Mouse (Mus musculus): ENCODE results near the gene Calhm2. TPM values are rescaled to one million over a fixed set of nuclear protein-coding genes. Genes with fewer than 3 reads are reported as not detected.

Calhm2 gene
- polyA plus RNA-seq, 1 experiment from 2014 or later: 5.2 TPM

- Histone ChIP-seq H3K36me3 (ENCODE audit: control insufficient read depth, insufficient read depth) (peaks cover 46% of the 10 kb centered on the region), H3K4me1 (ENCODE audit: control insufficient read depth, insufficient read depth, low read length) (no peaks in the 10 kb centered on the region; the same call in 1 of the 2 replicates), H3K4me2 (ENCODE audit: low read depth, low read length) (no peak overlapping the region), H3K9me3 (replicated peaks; ENCODE audit: control insufficient read depth, low read length) (no peaks in the 10 kb centered on the region), H3K27me3 (ENCODE audit: control insufficient read depth, insufficient read depth, low read length) (no peaks in the 10 kb centered on the region), H3K9ac (ENCODE audit: low read length) (no peak overlapping the region), H3K4me3 (ENCODE audit: low read length) (no peak overlapping the region), H3K27ac (ENCODE audit: low read length) (no peak overlapping the region)
- 73% methylated on average over 2 of the region's 2 CpGs for WGBS
- ATAC-seq (replicated peaks; ENCODE audit: extremely low read depth, insufficient read depth, low FRiP score): no peak
These were observed 19.5 kb downstream of the Calhm2 start for GRCm38 (mm10) chr19:47118634-47119033.

- 81% methylated on average over 9 of the region's 9 CpGs for WGBS
- no peak for ATAC-seq (replicated peaks; ENCODE audit: extremely low read depth, insufficient read depth, low FRiP score)
- peaks cover 74% of the 10 kb centered on the region for H3K36me3 ChIP-seq (ENCODE audit: control insufficient read depth, insufficient read depth)
- H3K4me2 ChIP-seq (ENCODE audit: low read depth, low read length): no peak overlapping the region
- no peak overlapping the region for H3K27ac ChIP-seq (ENCODE audit: low read length)
- no peaks in the 10 kb centered on the region for H3K4me1 ChIP-seq (ENCODE audit: control insufficient read depth, insufficient read depth, low read length)
- no peaks in the 10 kb centered on the region for H3K9me3 ChIP-seq (replicated peaks; ENCODE audit: control insufficient read depth, low read length)
- no peak overlapping the region for H3K4me3 ChIP-seq (ENCODE audit: low read length)
- H3K27me3 ChIP-seq (ENCODE audit: control insufficient read depth, insufficient read depth, low read length): no peaks in the 10 kb centered on the region
- H3K9ac ChIP-seq (ENCODE audit: low read length): no peak overlapping the region
These were observed 33.3 kb downstream of the Calhm2 start for GRCm38 (mm10) chr19:47104641-47105271.

- H3K4me3 ChIP-seq (ENCODE audit: low read length): no peak overlapping the region
- H3K9me3 ChIP-seq (replicated peaks; ENCODE audit: control insufficient read depth, low read length): no peaks in the 10 kb centered on the region
- no peaks in the 10 kb centered on the region for H3K27me3 ChIP-seq (ENCODE audit: control insufficient read depth, insufficient read depth, low read length)
- no peak for ATAC-seq (replicated peaks; ENCODE audit: extremely low read depth, insufficient read depth, low FRiP score)
- H3K36me3 ChIP-seq (ENCODE audit: control insufficient read depth, insufficient read depth): peaks cover 64% of the 10 kb centered on the region
- 70% methylated on average over 5 of the region's 5 CpGs for WGBS
- no peak overlapping the region for H3K9ac ChIP-seq (ENCODE audit: low read length)
- no peaks in the 10 kb centered on the region for H3K4me1 ChIP-seq (ENCODE audit: control insufficient read depth, insufficient read depth, low read length)
- H3K4me2 ChIP-seq (ENCODE audit: low read depth, low read length): no peak overlapping the region
- H3K27ac ChIP-seq (ENCODE audit: low read length): no peak overlapping the region
These were observed 37.0 kb downstream of the Calhm2 start for GRCm38 (mm10) chr19:47101080-47101479.

- no peaks in the 10 kb centered on the region for H3K27me3 ChIP-seq (ENCODE audit: control insufficient read depth, insufficient read depth, low read length)
- H3K27ac ChIP-seq (ENCODE audit: low read length): peak within 1 kb of the TSS; percentile 84
- no peaks in the 10 kb centered on the region for H3K9me3 ChIP-seq (replicated peaks; ENCODE audit: control insufficient read depth, low read length)
- H3K9ac ChIP-seq (ENCODE audit: low read length): peak within 1 kb of the TSS; percentile 91
- ATAC-seq (replicated peaks; ENCODE audit: extremely low read depth, insufficient read depth, low FRiP score): peak; percentile 99
- H3K4me1 ChIP-seq (ENCODE audit: control insufficient read depth, insufficient read depth, low read length): peaks cover 26% of the 10 kb centered on the region
- peaks cover 14% of the 10 kb centered on the region for H3K36me3 ChIP-seq (ENCODE audit: control insufficient read depth, insufficient read depth)
- H3K4me3 ChIP-seq (ENCODE audit: low read length): peak within 1 kb of the TSS; percentile 77
- H3K4me2 ChIP-seq (ENCODE audit: low read depth, low read length): peak within 1 kb of the TSS; percentile 94
- WGBS: under 1% methylated on average over 56 of the region's 56 CpGs
These were observed 47.4 kb downstream of the Calhm2 start, which contains the start of the genes Usmg5 and Pdcd11 for GRCm38 (mm10) chr19:47090550-47091156. Gene Usmg5 (minus strand): TSS chr19:47090647. Gene Pdcd11 (plus strand): TSS chr19:47090768.

- no peaks in the 10 kb centered on the region for H3K9me3 ChIP-seq (replicated peaks; ENCODE audit: control insufficient read depth, low read length)
- WGBS: under 1% methylated on average over 36 of the region's 36 CpGs
These were observed 48.2 kb downstream of the Calhm2 start for GRCm38 (mm10) chr19:47089718-47090525.

GRCm38 (mm10) chr19:47088226-47088625, 49.9 kb downstream of the Calhm2 start:
- 59% methylated on average over 3 of the region's 3 CpGs for WGBS
- Histone ChIP-seq H3K9me3 (replicated peaks; ENCODE audit: control insufficient read depth, low read length) (no peaks in the 10 kb centered on the region), H3K27ac (ENCODE audit: low read length) (no peak overlapping the region), H3K9ac (ENCODE audit: low read length) (0 out of 2 replicates have a peak overlapping the region, but pooled peaks have one; percentile 19), H3K36me3 (ENCODE audit: control insufficient read depth, insufficient read depth) (peaks cover 25% of the 10 kb centered on the region), H3K4me2 (ENCODE audit: low read depth, low read length) (peak overlapping the region; percentile 87), H3K27me3 (ENCODE audit: control insufficient read depth, insufficient read depth, low read length) (no peaks in the 10 kb centered on the region), H3K4me1 (ENCODE audit: control insufficient read depth, insufficient read depth, low read length) (peaks cover 26% of the 10 kb centered on the region), H3K4me3 (ENCODE audit: low read length) (peak overlapping the region; percentile 8; the same call in 1 of the 2 replicates)
- ATAC-seq (replicated peaks; ENCODE audit: extremely low read depth, insufficient read depth, low FRiP score): no peak

More at GRCm38 (mm10) chr19:47089718-47090525, 48.2 kb downstream of the Calhm2 start:
- Histone ChIP-seq H3K36me3 (ENCODE audit: control insufficient read depth, insufficient read depth) (peaks cover 21% of the 10 kb centered on the region), H3K9ac (ENCODE audit: low read length) (peak overlapping the region; percentile 91), H3K4me3 (ENCODE audit: low read length) (peak overlapping the region; percentile 77), H3K4me1 (ENCODE audit: control insufficient read depth, insufficient read depth, low read length) (peaks cover 26% of the 10 kb centered on the region), H3K27ac (ENCODE audit: low read length) (peak overlapping the region; percentile 84), H3K27me3 (ENCODE audit: control insufficient read depth, insufficient read depth, low read length) (no peaks in the 10 kb centered on the region), H3K4me2 (ENCODE audit: low read depth, low read length) (peak overlapping the region; percentile 87)
- peak; percentile 49 for ATAC-seq (replicated peaks; ENCODE audit: extremely low read depth, insufficient read depth, low FRiP score)

GRCm38 (mm10) chr19:47067924-47068611, 70.0 kb downstream of the Calhm2 start:
- peak overlapping the region; percentile 87 for H3K27ac ChIP-seq (ENCODE audit: low read length)
- peaks cover 16% of the 10 kb centered on the region for H3K36me3 ChIP-seq (ENCODE audit: control insufficient read depth, insufficient read depth)
- H3K27me3 ChIP-seq (ENCODE audit: control insufficient read depth, insufficient read depth, low read length): no peaks in the 10 kb centered on the region
- peak; percentile 94 for ATAC-seq (replicated peaks; ENCODE audit: extremely low read depth, insufficient read depth, low FRiP score)
- H3K4me3 ChIP-seq (ENCODE audit: low read length): peak overlapping the region; percentile 88
- H3K9me3 ChIP-seq (replicated peaks; ENCODE audit: control insufficient read depth, low read length): no peaks in the 10 kb centered on the region
- H3K4me2 ChIP-seq (ENCODE audit: low read depth, low read length): peak overlapping the region; percentile 93
- H3K9ac ChIP-seq (ENCODE audit: low read length): peak overlapping the region; percentile 89
- H3K4me1 ChIP-seq (ENCODE audit: control insufficient read depth, insufficient read depth, low read length): peaks cover 15% of the 10 kb centered on the region
- under 1% methylated on average over 56 of the region's 72 CpGs for WGBS

GRCm38 (mm10) chr19:47067096-47067882, 70.8 kb downstream of the Calhm2 start, which contains the start of gene Taf5:
Gene Taf5 (plus strand): TSS chr19:47067746.
- peak within 1 kb of the TSS; percentile 93 for H3K4me2 ChIP-seq (ENCODE audit: low read depth, low read length)
- 11% methylated on average over 49 of the region's 49 CpGs for whole genome bisulfite sequencing
- peak within 1 kb of the TSS; percentile 89 for H3K9ac ChIP-seq (ENCODE audit: low read length)
- H3K4me1 ChIP-seq (ENCODE audit: control insufficient read depth, insufficient read depth, low read length): peaks cover 15% of the 10 kb centered on the region
- no peaks in the 10 kb centered on the region for H3K27me3 ChIP-seq (ENCODE audit: control insufficient read depth, insufficient read depth, low read length)
- H3K4me3 ChIP-seq (ENCODE audit: low read length): peak within 1 kb of the TSS; percentile 88
- peak within 1 kb of the TSS; percentile 87 for H3K27ac ChIP-seq (ENCODE audit: low read length)
- H3K9me3 ChIP-seq (replicated peaks; ENCODE audit: control insufficient read depth, low read length): no peaks in the 10 kb centered on the region
- ATAC-seq (replicated peaks; ENCODE audit: extremely low read depth, insufficient read depth, low FRiP score): peak; percentile 73
- peaks cover 8% of the 10 kb centered on the region for H3K36me3 ChIP-seq (ENCODE audit: control insufficient read depth, insufficient read depth)
